Mouse (Mus musculus): ENCODE measurements around the gene Tmem123. TPM values are rescaled to one million over a fixed set of nuclear protein-coding genes. Genes with fewer than 3 reads are reported as not detected.

Tmem123 gene
- total RNA-seq (2021): 10 to 100 TPM; 45.9 to 50.4 TPM
- long read RNA-seq, experiment 1, transcript Tmem123-201 (5 exons, 2,907 nt): major isoform, 94 of 105 reads
- long read RNA-seq, experiment 1, partial matches to known transcripts: 2 of 105 reads
- long read RNA-seq, experiment 1, other reads (novel, unspliced or antisense): 8 of 105 reads
- long read RNA-seq, experiment 2, transcript Tmem123-201 (5 exons, 2,907 nt): major isoform, 89 of 96 reads
- long read RNA-seq, experiment 2, partial matches to known transcripts: 5 of 96 reads
- long read RNA-seq, experiment 2, other reads (novel, unspliced or antisense): 2 of 96 reads

- intact Hi-C loops (cut with DNase I): loop anchor here (2.0 to 10.0 kb wide), 2 partner anchors 73 to 241 kb away; partner anchors contain the start of genes Birc2 and Yap1
- peak; percentile 99 to 100 for DNase-seq
These were observed at the start of gene Tmem123 for GRCm38 (mm10) chr9:7763614-7764300. TSS of gene Tmem123 (plus strand) at chr9:7764041.

DNA sequence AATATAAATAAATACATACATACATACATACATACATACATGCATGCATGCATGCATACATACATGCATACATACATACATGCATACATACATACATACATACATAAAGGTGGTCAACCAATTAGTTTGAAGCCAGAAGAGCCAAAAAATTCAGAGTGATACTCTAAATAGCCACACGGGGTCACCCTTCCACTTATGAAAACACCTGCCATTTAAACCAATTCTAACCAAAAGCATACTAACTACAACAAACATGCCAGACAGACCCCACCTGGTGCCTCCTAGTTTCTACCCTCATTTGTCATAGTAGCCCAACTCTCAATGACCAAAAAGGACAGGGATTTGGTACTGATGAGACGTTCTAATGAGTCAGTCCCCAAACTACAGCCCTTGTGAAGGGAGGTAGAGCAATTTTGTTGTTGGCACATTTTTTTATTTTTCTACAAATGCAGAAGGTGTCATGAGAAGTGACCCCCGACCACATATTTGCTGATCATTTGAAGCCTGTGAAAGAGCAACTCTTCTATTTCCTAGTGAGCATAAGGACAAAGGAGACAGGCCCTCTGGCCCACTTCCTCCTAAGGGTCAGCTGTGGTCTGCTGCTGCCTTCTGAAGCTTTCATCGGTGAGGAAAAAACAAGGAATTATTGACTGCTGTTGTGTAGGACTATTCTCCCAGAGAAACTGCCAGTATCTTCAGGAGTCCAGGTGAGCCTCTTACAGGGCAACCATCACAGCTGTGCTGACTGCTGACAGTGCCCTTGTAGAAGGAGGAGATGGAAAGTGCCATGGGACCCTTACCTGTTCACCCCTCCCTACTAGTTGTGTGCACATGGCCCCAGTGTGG, 49.6 kb upstream of the Tmem123 start:
- DNase-seq: peak; percentile 30 to 51

GRCm38 (mm10) chr9:7714908-7715175, 49.0 kb upstream of the Tmem123 start:
- no peak for DNase-seq
- intact Hi-C loops (cut with DNase I): loop anchor here (1.0 to 10.0 kb wide), 6 partner anchors 52 to 492 kb away; partner anchors contain the start of gene Birc2

More for the DNA sequence above, 49.6 kb upstream of the Tmem123 start:
- intact Hi-C loops (cut with DNase I): loop anchor here (1.0 to 10.0 kb wide), 3 partner anchors 142 to 361 kb away; no protein-coding TSS in a partner anchor

DNA sequence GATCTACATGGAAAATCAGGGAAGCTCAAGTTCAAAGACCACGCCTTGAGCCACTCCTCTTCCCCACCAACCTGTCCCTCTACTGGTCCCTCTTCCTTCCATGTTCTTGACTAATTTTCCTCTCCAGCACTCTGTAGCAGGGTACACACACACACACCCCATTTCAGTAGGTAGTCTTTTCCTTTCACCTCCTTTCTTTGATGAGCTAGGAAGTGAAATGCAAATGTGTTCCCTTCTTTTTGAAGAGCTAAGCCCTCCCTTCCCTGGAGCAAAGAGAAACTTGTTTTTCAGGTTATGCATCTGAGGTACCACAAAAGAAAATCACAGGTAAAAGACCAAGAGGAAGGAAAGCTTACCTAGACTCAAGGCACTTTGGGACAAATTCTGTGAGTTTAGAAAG, 42.3 kb upstream of the Tmem123 start:
- intact Hi-C loops (cut with DNase I): no loop called here

DNA sequence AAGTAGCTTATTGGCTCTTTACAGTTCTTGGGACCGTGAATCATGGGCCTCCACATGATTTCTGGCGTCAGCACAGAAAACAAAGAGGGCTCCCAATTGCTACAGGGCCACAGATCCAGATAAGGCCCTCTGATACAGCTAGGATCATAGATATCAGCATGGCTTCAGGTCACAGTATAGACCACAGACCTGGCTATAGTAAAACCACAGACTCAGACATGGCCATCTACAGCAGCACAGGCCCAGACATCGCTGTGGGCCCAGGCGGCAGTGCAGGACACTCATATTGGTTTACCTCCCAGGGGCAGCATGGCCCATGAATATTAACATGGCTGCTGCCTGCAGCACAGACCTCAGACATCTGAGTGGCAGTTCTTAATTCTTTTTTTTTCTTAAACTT, 34.8 kb upstream of the Tmem123 start:
- intact Hi-C loops (cut with DNase I): no loop called here

More for the DNA sequence above, 42.3 kb upstream of the Tmem123 start:
- DNase-seq: no peak

GRCm38 (mm10) chr9:7742696-7743095, 21.1 kb upstream of the Tmem123 start:
- intact Hi-C loops (cut with DNase I): no loop called here
- no peak for DNase-seq

More for the DNA sequence above, 34.8 kb upstream of the Tmem123 start:
- no peak for DNase-seq

DNA sequence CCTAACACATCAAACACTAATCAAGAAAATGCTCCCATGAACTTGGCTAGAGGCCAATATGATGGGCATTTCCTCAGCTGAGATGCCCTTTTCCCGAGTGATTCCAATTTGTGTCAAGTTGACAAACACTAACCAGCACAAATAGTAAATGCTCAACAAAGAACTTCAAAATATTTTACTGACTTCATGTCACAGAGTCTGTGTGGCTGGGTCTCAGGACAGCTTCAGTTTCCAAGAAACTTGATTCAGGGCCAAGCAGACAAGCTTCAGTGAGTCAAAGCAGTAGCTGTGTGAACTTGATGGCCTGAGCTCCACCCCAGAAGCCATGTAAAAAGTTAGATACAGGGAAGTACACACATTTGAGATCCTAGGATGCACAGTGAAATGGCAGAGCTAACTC, 19.7 kb upstream of the Tmem123 start:
- DNase-seq: no peak
- intact Hi-C loops (cut with DNase I): no loop called here

- intact Hi-C loops (cut with DNase I): no loop called here
- DNase-seq: no peak
These were observed 15.0 kb upstream of the Tmem123 start for GRCm38 (mm10) chr9:7748881-7749280.

DNA sequence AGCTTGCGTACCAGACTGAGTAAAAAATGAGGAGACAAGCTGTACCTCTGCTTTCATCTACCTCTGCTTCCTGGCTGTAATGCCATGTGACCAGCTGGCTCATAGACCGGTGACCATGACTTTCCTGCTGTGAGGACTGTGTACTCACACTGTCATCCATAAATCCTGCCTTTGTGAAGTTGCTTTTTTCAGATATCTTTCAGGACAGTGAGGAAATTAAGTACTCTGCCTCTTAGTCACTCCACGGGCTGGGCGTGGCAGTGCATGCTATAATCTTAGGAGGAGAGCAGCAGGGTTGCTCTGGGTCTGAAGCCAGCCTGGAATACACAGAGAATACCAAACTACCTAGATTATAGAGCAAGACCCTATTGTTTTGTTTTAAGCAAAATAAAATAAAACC, 14.3 kb upstream of the Tmem123 start:
- intact Hi-C loops (cut with DNase I): no loop called here
- no peak for DNase-seq

GRCm38 (mm10) chr9:7755889-7756423, 7.9 kb upstream of the Tmem123 start:
- DNase-seq: no peak
- intact Hi-C loops (cut with DNase I): no loop called here

DNA sequence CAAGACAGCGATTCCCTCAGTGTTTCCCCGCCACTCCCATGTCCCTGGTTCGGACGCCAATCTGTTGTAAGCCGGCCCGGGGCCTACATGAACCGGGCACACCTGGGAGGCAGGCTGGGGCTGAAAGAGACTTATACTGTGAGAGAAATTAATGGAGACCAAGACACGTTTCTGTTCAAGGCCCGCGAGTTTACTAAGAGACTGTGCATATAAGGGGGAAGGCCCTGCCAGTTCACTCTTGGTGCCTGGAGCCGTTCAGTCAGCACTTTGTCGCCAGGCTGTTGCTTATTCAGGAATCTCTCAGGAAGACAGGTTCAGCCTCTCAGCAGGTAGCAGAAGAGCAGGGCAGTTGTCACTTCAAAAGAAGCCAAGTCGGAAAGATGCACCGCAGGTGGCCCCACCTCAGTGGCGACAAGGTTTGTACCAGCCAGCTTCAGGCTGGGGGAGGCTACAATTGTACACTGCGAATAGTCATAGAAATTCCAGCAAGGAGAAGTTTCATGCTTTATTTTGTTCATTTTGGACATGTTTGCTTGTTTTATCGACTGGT, 1.9 kb upstream of the Tmem123 start:
- intact Hi-C loops (cut with DNase I): loop anchor here (10.0 kb wide), 1 partner anchor 243 kb away; the partner anchor contains the start of gene Yap1
- no peak for DNase-seq

DNA sequence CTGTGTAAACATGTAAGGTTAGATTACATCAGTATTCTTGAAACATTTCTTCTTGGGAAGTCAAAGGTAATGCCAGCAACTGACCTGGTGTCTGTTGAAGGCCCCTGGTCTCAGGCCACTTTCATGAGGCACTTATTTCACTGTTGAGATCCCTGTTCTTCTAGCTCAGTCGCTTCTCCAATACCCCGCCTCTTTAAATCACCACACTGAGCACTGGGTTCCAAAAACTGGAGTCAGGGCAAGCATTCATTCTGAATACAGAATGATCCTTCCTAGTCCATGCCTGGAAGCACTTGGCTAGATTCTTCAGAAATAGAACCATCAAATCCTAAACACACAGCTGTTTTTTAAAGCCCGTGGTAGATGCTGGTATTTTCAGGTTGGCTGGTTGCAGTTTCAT, 1.1 kb upstream of the Tmem123 start:
- no peak for DNase-seq
- intact Hi-C loops (cut with DNase I): loop anchor here (10.0 kb wide), 1 partner anchor 242 kb away; the partner anchor contains the start of gene Yap1

- DNase-seq: peak; percentile 43 to 50
- intact Hi-C loops (cut with DNase I): loop anchor here (2.0 to 10.0 kb wide), 2 partner anchors 72 to 240 kb away; partner anchors contain the start of genes Birc2 and Yap1
These were observed 626 bp downstream of the Tmem123 start for GRCm38 (mm10) chr9:7764463-7764871.

DNA sequence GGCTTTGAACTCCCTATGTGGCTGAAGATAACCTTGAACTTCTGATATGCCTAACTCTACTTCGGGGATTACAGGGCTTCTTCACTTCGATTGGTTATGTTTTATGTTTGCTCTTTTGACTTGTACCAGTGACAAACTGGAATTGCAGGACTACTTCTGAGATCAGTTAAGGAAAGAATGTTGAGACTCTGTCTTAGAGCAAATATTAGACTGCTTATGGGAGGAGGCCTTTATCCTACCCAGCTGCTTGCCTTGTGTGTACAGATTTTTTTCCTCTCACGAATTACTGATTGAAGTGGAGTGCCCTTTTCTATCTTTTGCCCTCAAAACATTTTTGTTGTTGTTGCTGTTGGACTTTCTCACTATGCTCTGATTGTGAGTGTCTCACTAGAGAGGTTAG, 1.4 kb downstream of the Tmem123 start:
- no peak for DNase-seq
- intact Hi-C loops (cut with DNase I): loop anchor here (2.0 to 10.0 kb wide), 3 partner anchors 48 to 240 kb away; partner anchors contain the start of genes Birc2 and Yap1

GRCm38 (mm10) chr9:7766582-7766981, 2.7 kb downstream of the Tmem123 start:
- intact Hi-C loops (cut with DNase I): loop anchor here (5.0 to 10.0 kb wide), 2 partner anchors 49 to 238 kb away; partner anchors contain the start of gene Yap1
- DNase-seq: no peak

GRCm38 (mm10) chr9:7767526-7767925, 3.7 kb downstream of the Tmem123 start:
- intact Hi-C loops (cut with DNase I): loop anchor here (5.0 to 10.0 kb wide), 2 partner anchors 50 to 237 kb away; partner anchors contain the start of gene Yap1

DNA sequence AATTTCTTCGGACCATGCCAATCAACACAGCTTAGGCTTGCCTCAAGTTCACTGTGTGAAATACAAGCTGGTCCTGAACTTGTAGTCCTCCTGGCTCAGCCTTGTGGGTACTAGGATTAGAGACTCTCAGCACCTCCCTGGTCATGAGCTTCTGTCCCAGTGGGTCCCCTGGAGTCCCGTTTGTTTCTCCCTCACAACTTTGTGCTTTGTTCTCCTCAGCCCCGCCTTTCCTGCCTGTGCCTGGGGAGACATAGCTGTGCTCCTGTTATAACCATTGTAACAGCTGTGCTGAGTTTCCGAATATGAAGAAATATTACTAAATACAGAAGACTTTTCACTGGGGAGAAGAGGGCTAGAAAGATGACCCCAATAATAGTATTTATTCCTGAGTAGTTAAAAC, 5.2 kb downstream of the Tmem123 start:
- intact Hi-C loops (cut with DNase I): loop anchor here (5.0 to 10.0 kb wide), 2 partner anchors 52 to 236 kb away; partner anchors contain the start of gene Yap1
- peak; percentile 30 to 32 for DNase-seq

More at GRCm38 (mm10) chr9:7767526-7767925, 3.7 kb downstream of the Tmem123 start:
- no peak for DNase-seq

GRCm38 (mm10) chr9:7769491-7769890, 5.7 kb downstream of the Tmem123 start:
- intact Hi-C loops (cut with DNase I): loop anchor here (5.0 to 10.0 kb wide), 2 partner anchors 52 to 235 kb away; partner anchors contain the start of gene Yap1
- no peak for DNase-seq

DNA sequence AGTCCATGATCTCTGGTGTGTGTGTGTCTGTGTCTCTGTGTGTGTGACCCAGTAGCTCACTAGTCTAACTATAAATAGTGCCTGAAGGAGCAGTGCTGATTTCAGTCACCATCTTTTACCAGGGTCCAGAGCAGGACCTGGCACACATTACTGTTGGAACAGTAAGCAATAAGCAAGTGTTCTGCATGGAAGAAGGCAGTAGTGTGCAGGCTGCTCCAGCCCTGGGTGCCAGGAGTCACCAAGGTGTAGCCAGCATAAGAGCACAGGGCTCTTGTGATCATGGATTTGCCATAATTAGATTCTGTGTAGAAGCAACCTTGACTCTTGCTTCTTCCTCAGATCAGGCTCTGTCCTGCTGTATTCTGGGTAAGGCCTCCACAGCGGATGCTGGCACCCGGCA, 8.5 kb downstream of the Tmem123 start:
- DNase-seq: no peak
- intact Hi-C loops (cut with DNase I): no loop called here

Data from heart, postnatal 14 days (tissue).